Mouse (Mus musculus): ENCODE measurements around the gene Afmid. TPM values are rescaled to one million over a fixed set of nuclear protein-coding genes. Genes with fewer than 3 reads are reported as not detected.

Afmid gene
- total and polyA plus RNA-seq, 3 experiments: 5.0 to 7.5 (median 7.3) TPM

DNA sequence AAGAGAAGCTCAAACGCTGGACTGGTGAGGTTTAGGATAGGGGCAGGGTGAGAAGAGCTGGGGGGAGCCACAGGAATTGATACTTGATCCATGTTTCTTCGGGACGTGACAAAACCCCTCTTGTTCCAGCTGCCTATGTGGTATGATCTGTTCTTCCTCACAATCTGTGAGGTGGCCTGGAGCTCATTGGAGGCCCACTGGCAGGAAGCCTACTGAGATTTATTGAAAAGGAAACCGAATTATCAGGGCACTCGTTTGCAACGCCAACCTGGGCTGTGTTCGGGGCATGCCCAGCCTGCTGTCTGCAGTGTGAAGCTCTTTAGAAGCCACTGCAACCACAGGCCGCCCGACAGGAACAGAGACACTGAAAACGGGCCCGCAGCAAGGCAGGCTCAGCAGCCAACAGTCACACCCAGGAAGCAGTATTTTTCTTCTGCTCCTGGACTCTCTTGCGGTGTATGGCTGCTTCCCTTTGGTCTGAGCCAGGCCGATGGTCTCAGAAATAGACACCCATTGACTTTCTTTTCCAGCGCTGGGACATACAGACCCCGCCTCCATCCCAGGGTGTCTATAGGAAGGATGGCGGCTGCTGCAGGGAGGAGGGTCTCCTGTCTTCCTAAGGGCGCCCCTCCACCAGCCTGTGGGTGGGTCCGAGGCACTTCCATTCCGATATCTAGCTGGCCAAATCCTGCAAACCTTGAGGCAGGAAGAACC, 22.7 kb downstream of the Afmid start:
- dilution Hi-C loops (cut with MboI; ENCODE audit: extremely low pct_ligation_motif_present, extremely low pct_unique_long_range_greater_than_20kb, low sequenced_read_pairs) (no loop called here), in situ Hi-C loops (cut with MboI; ENCODE audit: low pct_ligation_motif_present, low pct_unique_long_range_greater_than_20kb, low sequenced_read_pairs) (no loop called here)
- H3K9me3 ChIP-seq (replicated peaks; ENCODE audit: low read length): no peaks in the 10 kb centered on the region
- no peak for TF ChIP-seq MYC (IDR thresholded peaks at IDR 0.05; ENCODE audit: low read depth, low read length)
- no peak for TF ChIP-seq IRF4 (IDR thresholded peaks at IDR 0.05; ENCODE audit: low read depth, low read length)
- TF ChIP-seq NELFE (IDR thresholded peaks at IDR 0.05; ENCODE audit: low read depth, low read length): no peak
- TF ChIP-seq TBP (conservative IDR thresholded peaks at IDR 0.05; ENCODE audit: low read depth, low read length): peak; percentile 35; the same call in 1 of the 2 replicates
- TF ChIP-seq POLR2AphosphoS2 (IDR thresholded peaks at IDR 0.05; ENCODE audit: low read depth, low read length): no peak
- TF ChIP-seq UBTF (IDR thresholded peaks at IDR 0.05; ENCODE audit: low read depth, low read length): 0 out of 2 replicates have a peak, but pooled peaks have one; percentile 33
- peak; percentile 79; the same call in 1 of the 2 replicates for TF ChIP-seq CHD1 (IDR thresholded peaks at IDR 0.05; ENCODE audit: low read depth, low read length)
- no peak for TF ChIP-seq MEF2A (IDR thresholded peaks at IDR 0.05; ENCODE audit: borderline replicate concordance, low read depth, low read length)
- H3K4me1 ChIP-seq (ENCODE audit: control insufficient read depth in 1 of 2, insufficient read depth in 2 of 2): peaks cover 10 to 37% of the 10 kb centered on the region in 2 experiments
- H3K27ac ChIP-seq (ENCODE audit: insufficient read depth, low read depth): peak overlapping the region; percentile 92
- peak overlapping the region; percentile 89 for H3K9ac ChIP-seq (ENCODE audit: insufficient read depth, low read depth)
- H3K36me3 ChIP-seq (replicated peaks in 1 of 2; ENCODE audit: control insufficient read depth in 1 of 2, insufficient read depth in 1 of 2, low read length in 1 of 2): peaks cover 13 to 28% of the 10 kb centered on the region in 2 experiments
- H3K27me3 ChIP-seq (replicated peaks): no peaks in the 10 kb centered on the region
- H3K4me2 ChIP-seq (ENCODE audit: insufficient read depth, low read depth, poor library complexity, severe bottlenecking): peak overlapping the region; percentile 68
- DNase-seq (ENCODE audit: extremely low read depth): no peak
- H3K79me2 ChIP-seq (replicated peaks; ENCODE audit: control insufficient read depth, extremely low read depth, insufficient read depth, poor library complexity, severe bottlenecking): peaks cover 37% of the 10 kb centered on the region
- peak overlapping the region; percentile 79 to 88 (median 81) for H3K4me3 ChIP-seq (replicated peaks in 1 of 3; ENCODE audit: low read depth in 2 of 3, low read length in 2 of 3, poor library complexity in 1 of 3)

DNA sequence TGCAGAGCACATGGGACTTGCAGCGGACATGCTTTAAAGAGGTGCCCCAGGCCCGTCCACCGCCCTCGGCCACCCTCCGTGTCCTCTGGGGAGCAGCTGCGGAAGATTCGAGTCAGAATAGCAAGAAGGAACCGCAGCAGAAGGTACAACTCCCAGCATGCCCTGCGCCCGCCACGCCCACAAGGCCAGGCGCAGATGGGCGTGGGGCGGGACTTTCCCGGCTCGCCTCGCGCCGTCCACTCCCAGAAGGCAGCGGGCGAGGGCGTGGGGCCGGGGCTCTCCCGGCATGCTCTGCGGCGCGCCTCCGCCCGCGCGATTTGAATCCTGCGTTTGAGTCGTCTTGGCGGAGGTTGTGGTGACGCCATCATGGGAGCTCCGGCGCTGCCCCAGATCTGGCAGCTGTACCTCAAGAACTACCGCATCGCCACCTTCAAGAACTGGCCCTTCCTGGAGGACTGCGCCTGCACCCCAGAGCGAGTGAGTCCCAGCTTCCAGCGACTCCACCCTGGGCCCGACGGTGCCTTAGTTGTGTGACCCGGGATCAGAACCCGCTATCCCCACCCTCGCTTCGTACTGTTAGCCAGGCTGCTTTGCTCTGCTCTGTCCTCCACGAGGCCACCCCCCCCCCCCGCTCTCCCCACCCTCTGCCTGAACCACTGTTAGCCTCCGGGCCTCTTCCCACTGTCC, 23.4 kb downstream of the Afmid start, which contains the start of gene Birc5:
TSS of gene Birc5 (plus strand) at position 267 of the 687 bp plus-strand sequence.
- H3K9ac ChIP-seq (ENCODE audit: insufficient read depth, low read depth): peak within 1 kb of the TSS; percentile 89
- in situ Hi-C loops (cut with MboI; ENCODE audit: low pct_ligation_motif_present, low pct_unique_long_range_greater_than_20kb, low sequenced_read_pairs): no loop called here
- peak; percentile 99 for DNase-seq (ENCODE audit: extremely low read depth)
- TF ChIP-seq USF1 (IDR thresholded peaks at IDR 0.05; ENCODE audit: low read depth, low read length) (no peak; the same call in 1 of the 2 replicates), HCFC1 (IDR thresholded peaks at IDR 0.05; ENCODE audit: low read depth, low read length) (peak; percentile 89), RCOR1 (conservative IDR thresholded peaks at IDR 0.05; ENCODE audit: low read depth, low read length) (no peak), POLR2AphosphoS2 (IDR thresholded peaks at IDR 0.05; ENCODE audit: low read depth, low read length) (peak; percentile 98), MAX (IDR thresholded peaks at IDR 0.05; ENCODE audit: low read length) (peak; percentile 91), POLR2A (IDR thresholded peaks at IDR 0.05; ENCODE audit: low read depth, low read length) (peak; percentile 98), ZC3H11A (IDR thresholded peaks at IDR 0.05; ENCODE audit: low read depth, low read length) (no peak), NRF1 (IDR thresholded peaks at IDR 0.05; ENCODE audit: low read depth, low read length) (peak; percentile 77), CHD1 (IDR thresholded peaks at IDR 0.05; ENCODE audit: low read depth, low read length) (0 out of 2 replicates have a peak, but pooled peaks have one; percentile 29), GABPA (IDR thresholded peaks at IDR 0.05; ENCODE audit: insufficient replicate concordance, low read depth, low read length) (peak; percentile 35; the same call in 1 of the 2 replicates), RAD21 (IDR thresholded peaks at IDR 0.05; ENCODE audit: low read depth, low read length) (no peak), JUND (conservative IDR thresholded peaks at IDR 0.05; ENCODE audit: low read depth, low read length) (no peak), BHLHE40 (IDR thresholded peaks at IDR 0.05; ENCODE audit: low read depth, low read length) (peak; percentile 5; the same call in 1 of the 2 replicates), NELFE (IDR thresholded peaks at IDR 0.05; ENCODE audit: low read depth, low read length) (peak; percentile 99), ZNF384 (IDR thresholded peaks at IDR 0.05; ENCODE audit: low read depth, low read length) (peak; percentile 21; the same call in 1 of the 2 replicates), IRF4 (IDR thresholded peaks at IDR 0.05; ENCODE audit: low read depth, low read length) (peak; percentile 88), MAZ (IDR thresholded peaks at IDR 0.05; ENCODE audit: low read depth, low read length) (peak; percentile 45; the same call in 1 of the 2 replicates), SMC3 (IDR thresholded peaks at IDR 0.05; ENCODE audit: low read depth, low read length) (no peak), KAT2A (IDR thresholded peaks at IDR 0.05; ENCODE audit: insufficient replicate concordance, low read length) (peak; percentile 91; the same call in 1 of the 2 replicates), ETS1 (conservative IDR thresholded peaks at IDR 0.05; ENCODE audit: low read depth, low read length) (peak; percentile 45; the same call in 1 of the 2 replicates), CTCF (conservative IDR thresholded peaks at IDR 0.05 in 1 of 2, IDR thresholded peaks at IDR 0.05 in 1 of 2; ENCODE audit: low read depth in 2 of 2, low read length in 2 of 2) (no peak), EP300 (IDR thresholded peaks at IDR 0.05; ENCODE audit: low read length) (peak; percentile 48; the same call in 1 of the 2 replicates), USF2 (conservative IDR thresholded peaks at IDR 0.05; ENCODE audit: low read depth, low read length) (no peak), E2F4 (IDR thresholded peaks at IDR 0.05; ENCODE audit: insufficient replicate concordance, low read depth, low read length) (peak; percentile 96), TBP (conservative IDR thresholded peaks at IDR 0.05; ENCODE audit: low read depth, low read length) (peak; percentile 80; the same call in 1 of the 2 replicates), UBTF (IDR thresholded peaks at IDR 0.05; ENCODE audit: low read depth, low read length) (peak; percentile 86; the same call in 1 of the 2 replicates)

More for the DNA sequence above, 23.4 kb downstream of the Afmid start, which contains the start of gene Birc5:
- Histone ChIP-seq H3K79me2 (replicated peaks; ENCODE audit: control insufficient read depth, extremely low read depth, insufficient read depth, poor library complexity, severe bottlenecking) (peaks cover 37% of the 10 kb centered on the region), H3K4me1 (ENCODE audit: control insufficient read depth in 1 of 2, insufficient read depth in 2 of 2) (peaks cover 10 to 37% of the 10 kb centered on the region in 2 experiments), H3K4me2 (ENCODE audit: insufficient read depth, low read depth, poor library complexity, severe bottlenecking) (peak within 1 kb of the TSS; percentile 85), H3K27ac (ENCODE audit: insufficient read depth, low read depth) (peak within 1 kb of the TSS; percentile 92), H3K9me3 (replicated peaks; ENCODE audit: low read length) (no peaks in the 10 kb centered on the region), H3K36me3 (replicated peaks in 1 of 2; ENCODE audit: control insufficient read depth in 1 of 2, insufficient read depth in 1 of 2, low read length in 1 of 2) (peaks cover 16 to 35% of the 10 kb centered on the region in 2 experiments), H3K27me3 (replicated peaks) (no peaks in the 10 kb centered on the region), H3K4me3 (replicated peaks in 1 of 3; ENCODE audit: low read depth in 2 of 3, low read length in 2 of 3, poor library complexity in 1 of 3) (peak within 1 kb of the TSS; percentile 79 to 96 (median 81))
- dilution Hi-C loops (cut with MboI; ENCODE audit: extremely low pct_ligation_motif_present, extremely low pct_unique_long_range_greater_than_20kb, low sequenced_read_pairs): no loop called here
